Mouse (Mus musculus) lung, postnatal 25 days (tissue): ENCODE data around the gene Dpyd.

Source experiments
- DNase-seq: peaks from one replicate; pipeline ENCODE4 v3.0.0; 2022; ENCODE audit warnings: low spot score

The Dpyd gene

GRCm38 (mm10) chr3:119095223-119095886, 533.4 kb downstream of the Dpyd start:
- no peak for DNase-seq

- DNase-seq = no peak
These were observed 564.1 kb downstream of the Dpyd start for GRCm38 (mm10) chr3:119126003-119126402.

- no peak for DNase-seq
These were observed 566.1 kb downstream of the Dpyd start for GRCm38 (mm10) chr3:119128076-119128475.

- no peak for DNase-seq
These were observed 581.1 kb downstream of the Dpyd start for GRCm38 (mm10) chr3:119143034-119143433.

- DNase-seq = no peak
These were observed 582.9 kb downstream of the Dpyd start for GRCm38 (mm10) chr3:119144788-119145187.

GRCm38 (mm10) chr3:119154604-119155444, 592.9 kb downstream of the Dpyd start:
- DNase-seq = no peak

- no peak for DNase-seq
These were observed 596.7 kb downstream of the Dpyd start for GRCm38 (mm10) chr3:119158670-119159069.

GRCm38 (mm10) chr3:119165691-119166090, 603.8 kb downstream of the Dpyd start:
- no peak for DNase-seq

GRCm38 (mm10) chr3:119168166-119168565, 606.2 kb downstream of the Dpyd start:
- DNase-seq = no peak

- DNase-seq = no peak
These were observed 606.7 kb downstream of the Dpyd start for GRCm38 (mm10) chr3:119168661-119169060.

GRCm38 (mm10) chr3:119183261-119183660, 621.3 kb downstream of the Dpyd start:
- DNase-seq = no peak

- DNase-seq = no peak
These were observed 632.1 kb downstream of the Dpyd start for GRCm38 (mm10) chr3:119194071-119194470.

GRCm38 (mm10) chr3:119195613-119196012, 633.7 kb downstream of the Dpyd start:
- no peak for DNase-seq

GRCm38 (mm10) chr3:119220763-119221412, 659.0 kb downstream of the Dpyd start:
- no peak for DNase-seq

GRCm38 (mm10) chr3:119243181-119243580, 681.3 kb downstream of the Dpyd start:
- no peak for DNase-seq

- peak; percentile 0 for DNase-seq
These were observed 694.6 kb downstream of the Dpyd start for GRCm38 (mm10) chr3:119256516-119256915.

GRCm38 (mm10) chr3:119275241-119275640, 713.3 kb downstream of the Dpyd start:
- no peak for DNase-seq

- no peak for DNase-seq
These were observed 718.7 kb downstream of the Dpyd start for GRCm38 (mm10) chr3:119280671-119281070.

- DNase-seq = no peak
These were observed 752.8 kb downstream of the Dpyd start for GRCm38 (mm10) chr3:119314693-119315092.

- DNase-seq = no peak
These were observed 767.1 kb downstream of the Dpyd start for GRCm38 (mm10) chr3:119329063-119329462.

- DNase-seq = no peak
These were observed 771.7 kb downstream of the Dpyd start for GRCm38 (mm10) chr3:119333335-119334305.
